Mouse (Mus musculus): ENCODE data around the gene Rab37. TPM values are rescaled to one million over a fixed set of nuclear protein-coding genes. Genes with fewer than 3 reads are reported as not detected.

The Rab37 gene
- 0.55 and 2.2 TPM in 2 replicates for polyA plus RNA-seq (2012; rRNA removed; ENCODE audit: low replicate concordance)

GRCm38 (mm10) chr11:115091362-115091901, at the start of gene Rab37:
Rab37 (plus strand) TSS chr11:115091431.

GRCm38 (mm10) chr11:115048259-115048658, 43.0 kb upstream of the Rab37 start, which contains the start of gene Cd300ld3:
Cd300ld3 (minus strand) TSS chr11:115048409.

GRCm38 (mm10) chr11:115062077-115062476, 29.2 kb upstream of the Rab37 start, which contains the start of gene Cd300e:
Cd300e (minus strand) TSS chr11:115062177.

GRCm38 (mm10) chr11:115133800-115134199, 42.6 kb downstream of the Rab37 start, which contains the start of gene Cd300lf:
Cd300lf (minus strand) TSS chr11:115133992.

GRCm38 (mm10) chr11:115162832-115163480, 71.7 kb downstream of the Rab37 start, which contains the start of gene Slc9a3r1:
Slc9a3r1 (plus strand) TSS chr11:115163341.

GRCm38 (mm10) chr11:115187224-115187639, 96.0 kb downstream of the Rab37 start, which contains the start of gene Tmem104:
Tmem104 (plus strand) TSS chr11:115187487.

GRCm38 (mm10) chr11:115187693-115188092, 96.5 kb downstream of the Rab37 start, which contains the start of gene Nat9:
Nat9 (minus strand) TSS chr11:115187859.

Other genes with a start within 250 kb of the Rab37 start
- 2.5 and 4.5 TPM in 2 replicates for gene Gprc5c, start 240.3 kb upstream of the Rab37 start, polyA plus RNA-seq (2012; rRNA removed; ENCODE audit: low replicate concordance)
- gene Cd300a, start 201.4 kb upstream of the Rab37 start, polyA plus RNA-seq (2012; rRNA removed; ENCODE audit: low replicate concordance) = 0.70 and 0.88 TPM in 2 replicates
- gene Cd300lb, start 157.0 kb upstream of the Rab37 start, polyA plus RNA-seq (2012; rRNA removed; ENCODE audit: low replicate concordance) = 0.16 and 0.24 TPM in 2 replicates
- 0.18 and 0.83 TPM in 2 replicates for gene Cd300c, start 122.3 kb upstream of the Rab37 start, polyA plus RNA-seq (2012; rRNA removed; ENCODE audit: low replicate concordance)
- gene Cd300ld, start 101.5 kb upstream of the Rab37 start, polyA plus RNA-seq (2012; rRNA removed; ENCODE audit: low replicate concordance) = 0.42 and 0.97 TPM in 2 replicates
- gene Cd300c2, start 89.6 kb upstream of the Rab37 start, polyA plus RNA-seq (2012; rRNA removed; ENCODE audit: low replicate concordance) = 2.5 and 4.4 TPM in 2 replicates
- gene Cd300ld2, start 75.2 kb upstream of the Rab37 start, polyA plus RNA-seq (2012; rRNA removed; ENCODE audit: low replicate concordance) = 0.11 TPM in 1 of 2 replicates, not detected in the other
- gene Cd300ld4, start 64.4 kb upstream of the Rab37 start, polyA plus RNA-seq (2012; rRNA removed; ENCODE audit: low replicate concordance) = not detected in 2 replicates
- 0.27 TPM in 1 of 2 replicates, not detected in the other for gene Cd300ld5, start 53.7 kb upstream of the Rab37 start, polyA plus RNA-seq (2012; rRNA removed; ENCODE audit: low replicate concordance)
- 1.4 and 2.6 TPM in 2 replicates for gene Cd300ld3, start 43.0 kb upstream of the Rab37 start, polyA plus RNA-seq (2012; rRNA removed; ENCODE audit: low replicate concordance)
- 0.13 TPM in 2 replicates for gene Cd300e, start 29.3 kb upstream of the Rab37 start, polyA plus RNA-seq (2012; rRNA removed; ENCODE audit: low replicate concordance)
- 4.5 and 5.2 TPM in 2 replicates for gene Cd300lf, start 42.6 kb downstream of the Rab37 start, polyA plus RNA-seq (2012; rRNA removed; ENCODE audit: low replicate concordance)
- gene Slc9a3r1, start 71.9 kb downstream of the Rab37 start, polyA plus RNA-seq (2012; rRNA removed; ENCODE audit: low replicate concordance) = 239 and 866 TPM in 2 replicates
- 12.2 and 17.0 TPM in 2 replicates for gene Tmem104, start 96.1 kb downstream of the Rab37 start, polyA plus RNA-seq (2012; rRNA removed; ENCODE audit: low replicate concordance)
- 17.4 and 27.6 TPM in 2 replicates for gene Nat9, start 96.4 kb downstream of the Rab37 start, polyA plus RNA-seq (2012; rRNA removed; ENCODE audit: low replicate concordance)
- gene Grin2c, start 175.8 kb downstream of the Rab37 start, polyA plus RNA-seq (2012; rRNA removed; ENCODE audit: low replicate concordance) = 0.16 and 0.24 TPM in 2 replicates
- gene Fdxr, start 185.6 kb downstream of the Rab37 start, polyA plus RNA-seq (2012; rRNA removed; ENCODE audit: low replicate concordance) = 18.3 and 20.0 TPM in 2 replicates
- 0.69 and 2.5 TPM in 2 replicates for gene Fads6, start 206.2 kb downstream of the Rab37 start, polyA plus RNA-seq (2012; rRNA removed; ENCODE audit: low replicate concordance)
- 0.07 and 1.7 TPM in 2 replicates for gene Otop2, start 215.7 kb downstream of the Rab37 start, polyA plus RNA-seq (2012; rRNA removed; ENCODE audit: low replicate concordance)
- 0.15 and 0.17 TPM in 2 replicates for gene Ush1g, start 230.6 kb downstream of the Rab37 start, polyA plus RNA-seq (2012; rRNA removed; ENCODE audit: low replicate concordance)
- gene Otop3, start 243.3 kb downstream of the Rab37 start, polyA plus RNA-seq (2012; rRNA removed; ENCODE audit: low replicate concordance) = 12.8 and 196 TPM in 2 replicates